In genomic region chr14:118681087-118681486, GRCm38 (mm10) we compare ENCODE assay signal across 24 mouse cellular contexts. TPM values are rescaled to one million over a fixed set of nuclear protein-coding genes. Genes with fewer than 3 reads are reported as not detected.
DNase-seq lines count a peak whose midpoint lies in the region; ATAC-seq and TF ChIP-seq lines count a peak whose summit lies in the region.
"Had no signal": no experiment of that assay in that cellular context is flagged by ENCODE, and none has a peak within 500 bp of the region (broad histone marks: within the 10 kb centered on the region; RNA-seq: fewer than 3 reads in every experiment).

No protein-coding gene starts in this region.

- peaks cover 4% of the 10 kb centered on the region; the same call in 1 of the 2 replicates for H3K27me3 ChIP-seq in embryonic facial prominence, embryonic 13.5 days
- H3K27me3 ChIP-seq in embryonic facial prominence, embryonic 10.5 days (replicated peaks; ENCODE audit: low read depth, poor library complexity, severe bottlenecking): no peaks in the 10 kb centered on the region
- no peaks in the 10 kb centered on the region for H3K27me3 ChIP-seq in limb, embryonic 14.5 days (ENCODE audit: control insufficient read depth, insufficient read depth, low read length)
- H3K27me3 ChIP-seq: embryonic facial prominence, embryonic 12.5 days; limb, embryonic 13.5 days; liver, embryonic 13.5 days; megakaryocyte, embryonic 14.5 days; midbrain, embryonic 13.5 days had no signal

- no peak for TF ChIP-seq POLR2A in limb, embryonic 14.5 days (IDR thresholded peaks at IDR 0.05; ENCODE audit: borderline replicate concordance, extremely low read depth, insufficient read depth, insufficient read length)

- WGBS in embryonic facial prominence, embryonic 13.5 days: 54% methylated on average over 8 of the region's 8 CpGs
- WGBS in embryonic facial prominence, embryonic 10.5 days: 80% methylated on average over 8 of the region's 8 CpGs
- WGBS in limb, embryonic 14.5 days: 44% methylated on average over 8 of the region's 8 CpGs

- H3K4me2 ChIP-seq in embryonic facial prominence, embryonic 13.5 days: no peak overlapping the region
- no peak overlapping the region for H3K4me2 ChIP-seq in limb, embryonic 14.5 days (replicated peaks; ENCODE audit: low read depth, low read length, severe bottlenecking)
- H3K4me2 ChIP-seq: embryonic facial prominence, embryonic 12.5 days; hindbrain, embryonic 14.5 days; limb, embryonic 13.5 days; liver, embryonic 13.5 days; midbrain, embryonic 13.5 days had no signal

- 0 out of 2 replicates have a peak, but pooled peaks have one; percentile 27 for ATAC-seq in embryonic facial prominence, embryonic 13.5 days (ENCODE audit: insufficient number of reproducible peaks, insufficient read depth, low FRiP score, low TSS enrichment, low read depth)
- ATAC-seq in limb, embryonic 14.5 days (ENCODE audit: low FRiP score, low read depth): peak; percentile 57; the same call in 1 of the 2 replicates
- ATAC-seq: forebrain, embryonic 14.5 days; inflammation-experienced regulatory T-cells, adult 6 months; midbrain, embryonic 13.5 days had no signal

- no peak overlapping the region for H3K4me3 ChIP-seq in embryonic facial prominence, embryonic 13.5 days
- H3K4me3 ChIP-seq in embryonic facial prominence, embryonic 10.5 days: no peak overlapping the region
- H3K4me3 ChIP-seq in limb, embryonic 14.5 days (replicated peaks; ENCODE audit: low read length): no peak overlapping the region
- H3K4me3 ChIP-seq: embryonic facial prominence, embryonic 12.5 days; limb, embryonic 13.5 days; liver, embryonic 13.5 days; megakaryocyte, embryonic 14.5 days; midbrain, embryonic 13.5 days had no signal

- no peaks in the 10 kb centered on the region for H3K36me3 ChIP-seq in embryonic facial prominence, embryonic 13.5 days
- no peaks in the 10 kb centered on the region for H3K36me3 ChIP-seq in embryonic facial prominence, embryonic 10.5 days (replicated peaks)
- H3K36me3 ChIP-seq in limb, embryonic 14.5 days (ENCODE audit: control insufficient read depth, insufficient read depth, low read length): no peaks in the 10 kb centered on the region
- H3K36me3 ChIP-seq: embryonic facial prominence, embryonic 12.5 days; limb, embryonic 13.5 days; liver, embryonic 13.5 days; midbrain, embryonic 13.5 days had no signal

- H3K4me1 ChIP-seq in embryonic facial prominence, embryonic 13.5 days: peaks cover 27% of the 10 kb centered on the region
- H3K4me1 ChIP-seq in embryonic facial prominence, embryonic 10.5 days: peaks cover 22% of the 10 kb centered on the region
- H3K4me1 ChIP-seq in limb, embryonic 14.5 days (ENCODE audit: control insufficient read depth, insufficient read depth, low read length): no peaks in the 10 kb centered on the region

- H3K9me3 ChIP-seq in embryonic facial prominence, embryonic 13.5 days: no peaks in the 10 kb centered on the region
- H3K9me3 ChIP-seq in embryonic facial prominence, embryonic 10.5 days: no peaks in the 10 kb centered on the region
- no peaks in the 10 kb centered on the region for H3K9me3 ChIP-seq in limb, embryonic 14.5 days (ENCODE audit: control insufficient read depth, low read length)
- H3K9me3 ChIP-seq: embryonic facial prominence, embryonic 12.5 days; limb, embryonic 13.5 days; liver, embryonic 13.5 days; midbrain, embryonic 13.5 days had no signal

- H3K9ac ChIP-seq in embryonic facial prominence, embryonic 13.5 days: no peak overlapping the region
- H3K9ac ChIP-seq in limb, embryonic 14.5 days (ENCODE audit: low read depth, low read length, severe bottlenecking): no peak overlapping the region
- H3K9ac ChIP-seq: embryonic facial prominence, embryonic 12.5 days; hindbrain, embryonic 14.5 days; limb, embryonic 13.5 days; liver, embryonic 13.5 days; midbrain, embryonic 13.5 days had no signal

- peak overlapping the region; percentile 33; the same call in 1 of the 2 replicates for H3K27ac ChIP-seq in embryonic facial prominence, embryonic 13.5 days
- H3K27ac ChIP-seq in embryonic facial prominence, embryonic 10.5 days (replicated peaks): no peak overlapping the region
- no peak overlapping the region for H3K27ac ChIP-seq in limb, embryonic 14.5 days (replicated peaks; ENCODE audit: low read depth, low read length)
- H3K27ac ChIP-seq: embryonic facial prominence, embryonic 12.5 days; hindbrain, embryonic 14.5 days; limb, embryonic 13.5 days; liver, embryonic 13.5 days; midbrain, embryonic 13.5 days had no signal

- no peak for DNase-seq in embryonic facial prominence, embryonic 10.5 days (ENCODE audit: low spot score)
- peak; percentile 74 for DNase-seq in 416B (ENCODE audit: low read depth)
- DNase-seq in CD4-positive helper T cell, adult 2 months (ENCODE audit: low read depth, low spot score): peak; percentile 51
- DNase-seq in limb, embryonic 14.5 days (ENCODE audit: low spot score): no peak
- no peak for DNase-seq in urinary bladder, postnatal 14 days (ENCODE audit: low spot score)
- no peak for DNase-seq in lung, postnatal 10 days
- DNase-seq: cerebellum, adult 18-20 months; cerebellum, postnatal 14 days; heart, postnatal 36 days; kidney, adult 18-20 months; kidney, postnatal 25 days; liver, embryonic 13.5 days; lung, adult 2 months; lung, postnatal 36 days; right cerebral cortex, postnatal 14 days; spleen, adult 18-20 months had no signal

RNA-seq across cellular contexts. Expression of gene Abcc4, which starts 24.9 kb away (rescaled TPM):
- polyA plus RNA-seq in embryonic facial prominence, embryonic 13.5 days (2015; fragmentation: Nextera tagmentation; extraction: Ambion mirVana): 2.0 and 3.7 TPM in 2 replicates
- 2.6 and 3.2 TPM in 2 replicates for polyA plus RNA-seq in embryonic facial prominence, embryonic 10.5 days (2016; fragmentation: Nextera tagmentation; extraction: Ambion mirVana)
- 1.3 and 2.1 TPM in 2 replicates for polyA plus RNA-seq in limb, embryonic 14.5 days (2012; rRNA removed)
- polyA plus RNA-seq in limb, embryonic 14.5 days (2014; fragmentation: Nextera tagmentation; extraction: Ambion mirVana): 2.1 and 2.2 TPM in 2 replicates

Comparison
In these comparisons a context has a peak if more than half of its experiments do, and no peak if none do; other contexts are left out.
1. DNase-seq: peak in 416B (single experiment) and CD4-positive helper T cell, adult 2 months (single experiment); none in embryonic facial prominence, embryonic 10.5 days (single experiment), limb, embryonic 14.5 days (single experiment), urinary bladder, postnatal 14 days (single experiment) and lung, postnatal 10 days (single experiment).